Mouse (Mus musculus) forebrain, embryonic 10.5 days (tissue): ENCODE results near the gene Spint2. TPM values are rescaled to one million over a fixed set of nuclear protein-coding genes. Genes with fewer than 3 reads are reported as not detected.
A peak's percentile ranks its signal among the peaks of the same experiment; 100 is the strongest.
"Not testable (repeated sequence)": the region's sequence is repeated elsewhere in the genome, so short reads cannot be mapped to it uniquely, and the experiment has no call there.

Experiments used
- DNase-seq: peaks from one replicate; pipeline ENCODE4 v3.0.0-alpha.2; 2017; ENCODE audit warnings: low spot score; ENCODE audit errors: extremely low spot score
- H3K27ac ChIP-seq: fragments of 300-500 bp; sonication (generic); 2 replicates; pipeline ENCODE4 v1.5.1; 2016; ENCODE audit warnings: mild to moderate bottlenecking
- H3K27me3 ChIP-seq: fragments of 300-500 bp; sonication (generic); 2 replicates; pipeline ENCODE4 v1.6.1; 2016; ENCODE audit warnings: mild to moderate bottlenecking; ENCODE audit not compliant: poor library complexity, severe bottlenecking
- H3K36me3 ChIP-seq: fragments of 300-500 bp; sonication (generic); replicated peaks from 2 replicates; pipeline ENCODE4 v1.6.1; 2016; ENCODE audit warnings: mild to moderate bottlenecking, moderate library complexity
- H3K4me1 ChIP-seq: fragments of 300-500 bp; sonication (generic); 2 replicates; pipeline ENCODE4 v1.6.1; 2016
- H3K4me3 ChIP-seq: fragments of 300-500 bp; sonication (generic); 2 replicates; pipeline ENCODE4 v1.5.1; 2016; ENCODE audit warnings: mild to moderate bottlenecking, moderate library complexity
- H3K9me3 ChIP-seq: fragments of 300-500 bp; sonication (generic); 2 replicates; pipeline ENCODE4 v1.6.1; 2016; ENCODE audit warnings: mild to moderate bottlenecking, moderate library complexity
- WGBS: fragments of 180-500 bp; shearing (Covaris S2); methylation state at CpG from one replicate; pipeline ENCODE4 v1.1.7; 2016; 5-methylcytosine and 5-hydroxymethylcytosine counted together
- polyA plus RNA-seq: library from polyadenylated mRNA; unstranded; fragments of >200 nt; fragmentation: Nextera tagmentation; extraction: Ambion mirVana; gene quantifications from 2 replicates; pipeline ENCODE4 v1.2.1, GENCODE M21; 2016

Spint2 gene
- polyA plus RNA-seq, 1 experiment from 2014 or later = 50.8 TPM

- Histone ChIP-seq H3K4me1 (peaks cover 19% of the 10 kb centered on the region), H3K27me3 (peaks cover 13% of the 10 kb centered on the region), H3K9me3 (no peaks in the 10 kb centered on the region), H3K4me3 (peak within 1 kb of the TSS; percentile 77), H3K36me3 (peaks cover 10% of the 10 kb centered on the region), H3K27ac (peak within 1 kb of the TSS; percentile 90)
- peak; percentile 99 for DNase-seq
- under 1% methylated on average over 60 of the region's 60 CpGs for WGBS
Measured at GRCm38 (mm10) chr7:29238019-29238967, 43.4 kb downstream of the Spint2 start, which contains the start of gene Yif1b. Gene Yif1b, plus strand, starts transcription at chr7:29238329.

DNA sequence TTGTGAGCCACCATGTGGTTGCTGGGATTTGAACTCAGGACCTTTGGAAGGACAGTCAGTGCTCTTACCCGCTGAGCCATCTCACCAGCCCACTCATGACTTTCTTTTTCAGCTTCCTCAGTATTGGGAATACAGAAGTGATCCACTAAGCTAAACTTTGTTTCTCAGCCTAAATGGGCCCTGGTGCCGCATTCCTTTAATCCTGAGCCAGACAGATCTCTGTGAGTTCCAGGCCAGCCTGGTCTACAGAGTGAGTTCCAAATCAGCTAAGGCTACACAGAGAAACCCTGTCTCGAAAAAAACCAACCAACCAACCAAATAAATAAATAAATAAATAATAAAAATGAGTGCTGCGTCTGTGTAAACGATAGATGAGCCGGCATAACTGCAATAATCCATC, 44.1 kb downstream of the Spint2 start:
- Histone ChIP-seq H3K4me3 (peak overlapping the region; percentile 77), H3K4me1 (peaks cover 19% of the 10 kb centered on the region), H3K27me3 (peaks cover 20% of the 10 kb centered on the region), H3K27ac (peak overlapping the region; percentile 90)
- DNase-seq = peak; percentile 36
- not testable (repeated sequence) for H3K9me3 ChIP-seq, H3K36me3 ChIP-seq
- 30% methylated on average over 6 of the region's 6 CpGs for WGBS

GRCm38 (mm10) chr7:29236593-29236992, 45.1 kb downstream of the Spint2 start:
- Histone ChIP-seq H3K27me3 (peaks cover 30% of the 10 kb centered on the region), H3K4me3 (no peak overlapping the region), H3K4me1 (peaks cover 28% of the 10 kb centered on the region), H3K36me3 (peaks cover 5% of the 10 kb centered on the region), H3K27ac (no peak overlapping the region), H3K9me3 (no peaks in the 10 kb centered on the region)
- DNase-seq = no peak
- WGBS = 87% methylated on average over 4 of the region's 4 CpGs

DNA sequence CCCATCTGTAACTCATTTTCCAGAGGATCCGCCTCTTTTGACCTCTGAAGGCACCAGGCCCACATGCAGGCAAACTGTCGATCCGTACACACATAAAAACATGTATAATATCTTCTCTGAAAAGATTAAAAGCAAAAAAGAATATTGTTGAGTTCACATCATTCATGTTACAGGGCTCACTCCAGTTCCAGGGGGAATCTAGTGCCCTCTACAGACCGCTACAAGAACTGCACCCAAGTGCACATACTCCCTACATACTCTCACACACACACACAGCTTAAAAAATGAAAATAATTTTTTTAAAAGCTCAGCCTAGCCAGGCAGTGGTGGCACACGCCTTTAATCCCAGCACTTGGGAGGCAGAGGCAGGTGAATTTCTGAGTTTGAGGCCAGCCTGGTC, 47.1 kb downstream of the Spint2 start:
- Histone ChIP-seq H3K36me3 (no peaks in the 10 kb centered on the region), H3K9me3 (no peaks in the 10 kb centered on the region), H3K4me3 (no peak overlapping the region), H3K27ac (no peak overlapping the region), H3K4me1 (peaks cover 30% of the 10 kb centered on the region), H3K27me3 (peaks cover 50% of the 10 kb centered on the region)
- DNase-seq = no peak
- WGBS = 75% methylated on average over 5 of the region's 5 CpGs

DNA sequence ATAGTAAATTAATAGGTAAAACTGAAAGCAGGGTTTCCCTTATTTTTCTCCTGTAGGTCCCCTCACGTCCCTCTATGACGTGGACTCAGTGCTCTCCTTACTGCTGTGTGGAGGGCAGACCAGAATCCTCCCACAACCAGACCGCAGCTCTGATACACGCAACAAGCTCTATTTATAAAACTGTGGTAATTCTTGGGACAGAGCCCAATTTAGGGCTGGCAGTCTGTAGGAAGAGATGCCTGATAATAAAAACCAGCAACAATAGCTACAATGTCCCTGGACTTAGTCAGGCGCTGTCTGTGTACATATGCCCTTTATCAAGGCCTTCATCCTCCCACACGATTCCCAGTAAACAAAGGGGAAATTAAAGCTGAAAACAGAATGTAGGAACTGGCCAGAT, 48.0 kb downstream of the Spint2 start:
- WGBS = 84% methylated on average over 6 of the region's 6 CpGs
- H3K27me3 ChIP-seq = peaks cover 56% of the 10 kb centered on the region

DNA sequence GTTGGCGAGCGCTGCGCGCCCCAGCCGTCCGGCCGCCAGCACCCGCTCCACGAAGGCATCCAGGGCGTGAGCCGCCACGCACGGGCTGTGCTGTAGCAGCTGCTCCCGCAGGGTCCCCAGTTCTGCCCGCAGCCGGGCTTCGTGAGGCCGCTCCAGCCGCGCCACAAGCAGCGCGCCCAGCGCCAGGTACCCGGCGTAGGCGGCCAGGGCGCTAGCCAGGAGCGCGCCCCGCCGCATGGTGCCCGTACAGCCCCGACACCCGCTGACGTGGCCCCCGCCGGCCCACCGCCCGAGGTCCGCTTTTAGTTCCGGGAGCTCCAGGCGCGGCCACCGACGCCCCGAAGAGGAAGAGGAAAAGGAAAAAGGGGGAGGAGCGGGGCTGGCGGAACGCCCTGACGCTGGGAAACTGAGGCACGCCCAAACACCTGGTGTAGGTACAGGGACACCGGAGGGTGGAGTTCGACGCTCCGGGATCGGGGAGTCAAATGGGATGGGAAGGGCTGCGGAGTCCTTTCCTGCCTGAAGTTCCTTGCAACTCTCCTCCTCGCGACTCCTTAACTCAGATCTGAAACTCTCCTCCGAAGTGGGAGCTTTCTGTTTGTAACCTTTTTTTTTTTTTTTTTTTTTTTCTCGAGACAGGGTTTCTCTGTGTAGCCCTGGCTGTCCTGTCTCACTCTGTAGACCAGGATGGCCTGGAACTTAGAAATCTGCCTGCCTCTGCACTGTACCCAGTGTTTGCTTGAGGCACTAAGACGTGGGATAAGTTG, 49.3 kb downstream of the Spint2 start, which contains the start of gene Kcnk6:
Gene Kcnk6 (minus strand): TSS at position 269 of the 767 bp plus-strand sequence.
- 2% methylated on average over 62 of the region's 62 CpGs for WGBS
- Histone ChIP-seq H3K27me3 (peaks cover 56% of the 10 kb centered on the region), H3K36me3 (no peaks in the 10 kb centered on the region), H3K9me3 (no peaks in the 10 kb centered on the region), H3K4me1 (peaks cover 13% of the 10 kb centered on the region), H3K4me3 (peak within 1 kb of the TSS; percentile 60), H3K27ac (peak within 1 kb of the TSS; percentile 62; the same call in 1 of the 2 replicates)
- DNase-seq = no peak

More for the DNA sequence above, 48.0 kb downstream of the Spint2 start:
- Histone ChIP-seq H3K9me3 (no peaks in the 10 kb centered on the region), H3K4me3 (no peak overlapping the region), H3K4me1 (peaks cover 21% of the 10 kb centered on the region), H3K27ac (no peak overlapping the region), H3K36me3 (no peaks in the 10 kb centered on the region)
- DNase-seq = no peak

DNA sequence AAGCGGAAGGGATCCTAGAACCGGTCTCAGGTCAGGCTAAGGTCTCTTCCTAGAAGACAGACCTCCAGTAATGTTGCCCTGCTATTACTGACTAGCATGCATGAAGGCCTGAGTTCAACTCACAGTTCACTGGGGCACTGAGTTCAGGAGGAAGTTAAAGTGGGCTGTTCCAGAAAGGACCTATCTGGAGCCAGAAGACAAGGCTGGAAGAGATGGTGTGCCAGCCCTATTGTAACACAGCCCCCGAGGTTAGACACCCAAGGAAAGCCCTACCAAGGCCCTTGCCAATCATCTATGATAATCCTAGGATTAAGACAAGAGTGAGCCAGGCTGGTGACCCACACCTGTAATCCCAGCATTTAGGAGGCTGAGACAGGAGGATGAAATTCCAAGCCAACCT, 50.2 kb downstream of the Spint2 start:
- DNase-seq = no peak
- 55% methylated on average over 3 of the region's 3 CpGs for WGBS
- H3K9me3 ChIP-seq = no peaks in the 10 kb centered on the region
- peaks cover 13% of the 10 kb centered on the region for H3K4me1 ChIP-seq
- no peaks in the 10 kb centered on the region for H3K36me3 ChIP-seq
- peak overlapping the region; percentile 60 for H3K4me3 ChIP-seq
- H3K27me3 ChIP-seq = peaks cover 56% of the 10 kb centered on the region
- H3K27ac ChIP-seq = no peak overlapping the region

DNA sequence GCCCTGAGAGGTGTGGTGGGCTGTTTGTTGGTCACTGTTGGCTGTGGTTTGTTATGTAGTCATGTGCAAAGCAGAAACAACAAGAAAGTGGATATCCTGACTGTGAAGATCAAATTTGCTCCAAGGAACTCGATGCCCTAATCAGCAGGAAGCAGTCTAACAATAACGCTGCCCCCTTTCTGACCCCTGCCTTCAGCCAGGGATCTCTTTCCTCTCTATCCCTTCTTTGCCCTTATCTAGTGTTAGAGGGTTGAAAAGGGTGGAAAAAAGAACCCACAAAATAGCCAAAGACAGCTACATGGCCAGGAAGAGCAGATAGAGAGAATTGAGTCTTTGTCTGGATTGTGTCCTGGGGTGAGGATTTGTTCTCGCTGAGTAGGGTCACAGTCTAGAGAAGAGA, 51.2 kb downstream of the Spint2 start:
- Histone ChIP-seq H3K36me3 (no peaks in the 10 kb centered on the region), H3K4me1 (peaks cover 15% of the 10 kb centered on the region), H3K27ac (no peak overlapping the region), H3K4me3 (no peak overlapping the region), H3K27me3 (peaks cover 57% of the 10 kb centered on the region), H3K9me3 (no peaks in the 10 kb centered on the region)
- WGBS = 20% methylated on average over 3 of the region's 3 CpGs
- no peak for DNase-seq

DNA sequence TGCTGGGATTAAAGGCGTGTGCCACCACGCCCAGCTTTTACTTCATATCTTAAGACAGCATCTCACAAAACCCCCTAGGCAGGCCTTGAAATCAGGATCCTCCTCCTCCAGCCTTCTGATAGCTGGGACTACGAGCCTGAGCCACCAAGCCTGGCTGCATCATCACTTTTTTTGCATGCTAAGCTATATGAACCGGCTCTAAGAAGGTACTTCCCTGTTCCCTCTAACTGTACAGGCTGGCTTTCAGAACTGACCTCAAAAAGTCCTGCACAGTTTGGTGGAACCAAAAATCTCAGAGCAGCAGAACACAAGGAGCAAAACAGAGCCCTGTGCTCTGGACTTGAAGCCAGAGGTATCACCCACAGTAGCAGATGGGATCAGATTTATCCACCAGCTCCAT, 53.5 kb downstream of the Spint2 start:
- 82% methylated on average over 4 of the region's 4 CpGs for WGBS
- Histone ChIP-seq H3K4me3 (no peak overlapping the region), H3K27me3 (peaks cover 47% of the 10 kb centered on the region), H3K27ac (no peak overlapping the region), H3K4me1 (peaks cover 26% of the 10 kb centered on the region), H3K36me3 (no peaks in the 10 kb centered on the region), H3K9me3 (no peaks in the 10 kb centered on the region)
- DNase-seq = no peak

GRCm38 (mm10) chr7:29225520-29225919, 56.2 kb downstream of the Spint2 start:
- 72% methylated on average over 13 of the region's 13 CpGs for WGBS
- DNase-seq = no peak
- Histone ChIP-seq H3K36me3 (no peaks in the 10 kb centered on the region), H3K4me1 (peaks cover 15% of the 10 kb centered on the region), H3K9me3 (no peaks in the 10 kb centered on the region), H3K27ac (peak overlapping the region; percentile 73), H3K4me3 (peak overlapping the region; percentile 39; the same call in 1 of the 2 replicates), H3K27me3 (peaks cover 20% of the 10 kb centered on the region)

GRCm38 (mm10) chr7:29224756-29225394, 56.8 kb downstream of the Spint2 start:
- H3K4me1 ChIP-seq = peaks cover 13% of the 10 kb centered on the region
- H3K4me3 ChIP-seq = peak overlapping the region; percentile 39
- H3K27ac ChIP-seq = peak overlapping the region; percentile 73
- peaks cover 13% of the 10 kb centered on the region for H3K27me3 ChIP-seq
- H3K36me3 ChIP-seq = no peaks in the 10 kb centered on the region
- peak; percentile 45 for DNase-seq
- 9% methylated on average over 16 of the region's 16 CpGs for WGBS
- H3K9me3 ChIP-seq = peaks cover 5% of the 10 kb centered on the region

GRCm38 (mm10) chr7:29214846-29215245, 66.9 kb downstream of the Spint2 start:
- H3K4me1 ChIP-seq = peaks cover 26% of the 10 kb centered on the region
- 44% methylated on average over 15 of the region's 15 CpGs for WGBS
- no peak for DNase-seq
- no peak overlapping the region for H3K4me3 ChIP-seq
- no peak overlapping the region for H3K27ac ChIP-seq
- H3K9me3 ChIP-seq = peaks cover 27% of the 10 kb centered on the region
- H3K36me3 ChIP-seq = no peaks in the 10 kb centered on the region
- H3K27me3 ChIP-seq = peaks cover 24% of the 10 kb centered on the region
